Mouse (Mus musculus): ENCODE data around the gene Olfr543.
A peak's percentile ranks its signal among the peaks of the same experiment; 100 is the strongest.
"Not testable (repeated sequence)": the region's sequence is repeated elsewhere in the genome, so short reads cannot be mapped to it uniquely, and the experiment has no call there.

The Olfr543 gene

GRCm38 (mm10) chr7:102481579-102481978, at the start of gene Olfr543:
Gene Olfr543, minus strand, starts transcription at chr7:102481679.
- no peak for DNase-seq (ENCODE audit: low spot score in 2 of 2)

DNA sequence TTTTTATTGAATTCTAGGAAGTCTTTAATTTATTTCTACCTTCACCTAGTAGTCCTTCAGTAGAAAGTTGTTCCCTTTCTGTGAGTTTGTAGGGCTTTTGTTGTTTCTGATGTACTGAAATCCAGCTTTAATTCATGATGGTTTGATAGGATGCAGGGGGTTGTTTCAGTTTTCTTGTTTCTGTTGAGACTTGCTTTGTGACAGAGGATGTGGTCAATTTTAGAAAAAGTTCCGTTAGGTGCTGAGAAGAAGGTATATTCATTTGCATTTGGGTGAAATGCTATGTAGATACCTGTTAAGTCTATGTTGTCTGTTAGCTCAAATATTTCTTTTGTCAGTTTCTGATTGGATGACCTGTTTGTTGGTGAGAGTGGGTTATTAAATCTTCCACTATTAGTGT, 47.6 kb upstream of the Olfr543 start:
- no peak for DNase-seq (ENCODE audit: low spot score in 2 of 2)

DNA sequence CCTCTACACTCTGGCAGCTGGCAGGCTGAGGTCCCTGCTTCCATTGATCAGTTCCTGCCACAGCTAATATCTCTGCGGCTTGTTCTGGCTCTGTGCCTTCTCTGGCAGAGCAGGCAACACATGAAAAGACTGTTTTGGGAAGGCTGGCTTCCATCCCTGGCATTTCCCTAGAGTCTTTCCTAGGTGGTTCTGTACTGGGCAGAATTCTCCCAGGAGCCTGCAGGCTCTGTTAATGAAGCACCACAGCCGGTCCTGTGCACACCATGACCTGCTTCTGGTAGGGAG, 35.5 kb upstream of the Olfr543 start:
- no peak for DNase-seq (ENCODE audit: low spot score in 2 of 2)

- DNase-seq (ENCODE audit: low spot score in 2 of 2) = no peak
Observed at GRCm38 (mm10) chr7:102516261-102517050, 35.0 kb upstream of the Olfr543 start.

- DNase-seq (ENCODE audit: low spot score in 2 of 2) = no peak
Observed at GRCm38 (mm10) chr7:102514144-102514543, 32.7 kb upstream of the Olfr543 start.

GRCm38 (mm10) chr7:102512814-102513435, 31.4 kb upstream of the Olfr543 start:
- DNase-seq (ENCODE audit: low spot score in 2 of 2) = peak; percentile 86

GRCm38 (mm10) chr7:102511927-102512326, 30.4 kb upstream of the Olfr543 start:
- DNase-seq (ENCODE audit: low spot score in 2 of 2) = no peak

DNA sequence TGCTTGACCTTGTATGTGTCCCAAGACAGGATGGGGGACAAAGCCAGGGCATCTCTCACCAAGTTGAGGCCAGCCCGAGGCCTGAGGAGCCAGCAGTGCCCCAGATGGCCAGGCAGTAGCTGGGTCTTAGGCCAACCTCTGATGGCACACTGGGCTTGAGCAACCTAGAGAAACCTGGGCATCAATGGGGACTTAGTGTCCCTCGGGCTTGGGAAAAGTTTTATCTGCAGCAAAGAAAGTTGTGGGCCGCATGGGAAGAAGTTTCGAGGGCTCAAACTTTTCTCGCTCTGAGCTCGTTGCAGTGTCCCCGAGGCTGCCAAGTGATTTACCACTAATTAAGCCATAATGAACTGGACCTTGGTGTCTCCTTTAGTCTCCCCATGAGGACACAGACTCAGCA, 28.2 kb upstream of the Olfr543 start:
- no peak for DNase-seq (ENCODE audit: low spot score in 2 of 2)

GRCm38 (mm10) chr7:102508666-102509065, 27.2 kb upstream of the Olfr543 start:
- DNase-seq (ENCODE audit: low spot score in 2 of 2) = no peak

- DNase-seq (ENCODE audit: low spot score in 2 of 2) = no peak
Observed at GRCm38 (mm10) chr7:102508066-102508465, 26.6 kb upstream of the Olfr543 start.

DNA sequence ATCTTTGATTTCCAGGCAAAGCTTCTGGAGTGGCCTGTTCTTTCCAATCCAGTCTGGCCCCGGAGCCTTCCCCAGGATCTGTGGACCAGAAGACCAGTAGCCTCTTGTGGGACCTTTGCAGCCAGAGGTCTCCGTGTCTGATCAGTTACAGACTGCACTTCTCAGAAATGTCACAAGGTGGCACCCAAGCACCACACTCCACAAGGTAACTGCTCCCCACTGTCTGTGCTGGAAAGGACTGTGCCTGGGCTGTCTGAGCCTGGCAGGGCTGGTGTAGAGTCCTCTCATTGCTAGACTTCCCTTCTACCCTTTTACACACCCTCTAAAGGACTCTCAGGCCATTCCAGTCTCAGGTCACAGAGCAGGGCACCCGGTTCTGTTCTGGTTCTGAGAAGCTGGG, 25.4 kb upstream of the Olfr543 start:
- peak; percentile 67 to 80 for DNase-seq (ENCODE audit: low spot score in 2 of 2)

DNA sequence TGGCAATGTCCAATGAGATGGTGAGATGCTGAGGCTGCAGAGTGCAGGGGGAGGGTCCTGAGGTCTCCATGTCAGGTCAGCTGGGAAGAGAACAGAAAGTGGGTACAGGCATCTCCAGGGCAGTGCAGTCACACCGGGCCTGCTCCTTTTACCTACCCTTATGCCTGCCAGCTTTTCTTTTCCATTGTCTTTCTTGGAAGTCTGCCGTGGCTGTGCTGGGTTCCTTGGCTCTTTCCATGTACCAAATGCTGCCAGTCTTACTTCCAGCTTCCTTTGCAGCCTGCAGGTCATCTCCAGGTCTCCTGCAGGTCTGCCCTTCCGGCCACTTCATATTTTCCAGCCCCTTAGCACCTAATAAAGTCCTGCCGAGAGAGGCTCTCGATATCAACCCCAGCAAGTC, 20.5 kb upstream of the Olfr543 start:
- DNase-seq (ENCODE audit: low spot score in 2 of 2) = no peak

DNA sequence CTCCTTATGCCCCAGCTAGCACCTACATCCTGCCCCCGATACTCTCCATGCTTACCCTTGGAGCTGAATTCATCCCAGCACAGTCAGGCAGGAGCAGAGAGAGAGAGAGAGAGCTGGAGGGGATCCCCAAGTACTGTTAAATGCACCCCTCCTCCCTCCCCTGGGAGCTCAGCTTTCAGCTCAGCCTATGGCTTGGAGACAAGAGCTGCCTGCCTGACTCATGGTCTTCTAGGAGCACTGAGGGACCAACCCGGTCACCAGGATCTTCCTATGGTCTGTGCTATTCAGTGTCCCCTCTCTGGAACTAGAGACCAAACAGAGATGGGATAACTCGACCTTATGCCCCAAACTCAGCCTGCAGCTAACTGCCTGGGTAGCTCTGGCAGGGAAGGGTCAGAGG, 18.0 kb upstream of the Olfr543 start, which contains the start of gene Olfr545:
Olfr545 (minus strand) TSS at position 101 of the 400 bp plus-strand sequence.
- DNase-seq (ENCODE audit: low spot score in 2 of 2) = no peak

DNA sequence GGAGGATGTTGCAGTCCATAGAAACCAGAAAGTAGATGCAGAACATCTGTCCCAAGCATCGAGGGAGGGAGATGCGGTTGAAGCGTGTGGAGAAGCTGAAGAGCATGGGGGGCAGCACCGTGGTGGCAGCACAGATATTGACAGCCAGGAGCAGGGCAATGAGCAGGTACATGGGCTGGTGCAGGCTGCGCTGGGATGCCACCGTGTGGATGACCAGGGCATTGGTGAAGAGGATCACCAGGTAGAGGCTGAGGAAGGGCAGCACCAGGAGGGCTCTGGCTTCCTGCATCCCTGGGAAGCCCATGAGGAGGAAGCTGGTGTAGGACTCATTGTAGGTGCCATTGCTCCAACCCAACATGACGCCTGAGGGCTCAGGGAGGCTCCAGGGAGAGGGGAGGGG, 12.9 kb upstream of the Olfr543 start:
- DNase-seq (ENCODE audit: low spot score in 2 of 2) = not testable (repeated sequence)

GRCm38 (mm10) chr7:102488161-102488560, 6.7 kb upstream of the Olfr543 start, which contains the start of gene Olfr544:
Gene Olfr544, minus strand, starts transcription at chr7:102488313.
- no peak for DNase-seq (ENCODE audit: low spot score in 2 of 2)

DNA sequence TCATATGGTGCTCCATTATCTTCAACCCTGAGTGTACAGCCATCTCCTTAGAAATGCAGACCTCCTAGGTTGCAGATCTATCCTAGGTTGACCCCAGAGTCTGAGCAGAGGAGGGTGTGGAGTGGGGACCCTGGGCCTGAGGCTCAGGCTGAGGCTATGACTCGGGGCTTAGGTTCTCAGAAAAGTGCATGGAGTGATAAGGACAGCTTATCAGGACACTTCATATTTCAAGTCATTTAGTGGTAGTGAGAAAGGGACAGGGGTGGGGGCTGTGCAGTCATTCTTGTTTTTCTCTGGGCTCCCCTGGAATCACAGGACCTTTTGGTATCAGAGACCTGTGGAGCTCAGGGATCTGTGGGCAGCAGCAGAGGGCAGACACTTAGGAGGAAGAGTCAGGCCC, 4.6 kb upstream of the Olfr543 start:
- DNase-seq (ENCODE audit: low spot score in 2 of 2) = no peak

GRCm38 (mm10) chr7:102484766-102485165, 3.3 kb upstream of the Olfr543 start:
- not testable (repeated sequence) for DNase-seq (ENCODE audit: low spot score in 2 of 2)

DNA sequence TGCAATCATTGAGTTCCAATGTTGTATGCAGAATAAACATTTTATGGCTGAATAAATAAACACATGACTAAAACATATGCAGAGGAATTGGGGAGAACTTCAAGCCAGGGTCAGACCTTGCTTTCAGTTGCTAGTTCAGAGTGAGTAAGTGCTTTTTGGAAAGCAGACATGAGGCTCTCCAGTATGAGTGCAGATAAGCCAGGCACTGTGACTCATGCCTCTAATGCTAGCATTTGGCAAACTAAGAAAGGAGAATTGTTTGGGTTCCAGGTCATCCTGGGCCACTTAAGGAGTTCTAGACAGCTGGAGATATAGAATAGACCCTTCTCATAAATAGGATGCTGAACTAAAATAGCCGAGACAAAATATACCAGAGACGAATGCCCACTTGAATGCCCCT, 2.2 kb upstream of the Olfr543 start:
- DNase-seq (ENCODE audit: low spot score in 2 of 2) = no peak

- no peak for DNase-seq (ENCODE audit: low spot score in 2 of 2)
Observed at GRCm38 (mm10) chr7:102480821-102481220, 658 bp downstream of the Olfr543 start.

- no peak for DNase-seq (ENCODE audit: low spot score in 2 of 2)
Observed at GRCm38 (mm10) chr7:102479368-102480078, 2.0 kb downstream of the Olfr543 start.

- DNase-seq (ENCODE audit: low spot score in 2 of 2) = no peak
Observed at GRCm38 (mm10) chr7:102478926-102479325, 2.6 kb downstream of the Olfr543 start.

- DNase-seq (ENCODE audit: low spot score in 2 of 2) = no peak
Observed at GRCm38 (mm10) chr7:102478425-102478824, 3.1 kb downstream of the Olfr543 start.

DNA sequence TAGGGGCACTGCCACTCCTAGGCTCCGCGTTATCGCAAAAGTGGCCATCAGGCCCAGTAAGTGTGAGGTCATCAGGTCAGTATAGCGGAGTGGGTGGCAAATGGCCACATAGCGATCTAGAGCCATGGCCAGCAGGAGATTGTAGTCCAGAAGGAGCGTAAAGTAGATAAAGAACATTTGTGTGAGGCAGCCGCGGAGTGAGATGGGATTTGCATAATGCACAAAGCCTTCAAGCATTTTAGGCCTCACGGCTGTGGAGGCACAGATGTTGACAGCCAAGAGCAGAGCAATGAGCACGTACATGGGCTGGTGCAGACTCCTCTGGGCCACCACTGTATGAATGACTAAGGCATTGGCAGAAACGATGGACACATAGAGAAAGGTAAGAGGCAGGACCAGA, 4.1 kb downstream of the Olfr543 start:
- DNase-seq (ENCODE audit: low spot score in 2 of 2) = no peak
